Mouse (Mus musculus) C2C12 (cell line): ENCODE results near the gene Angpt4. TPM values are rescaled to one million over a fixed set of nuclear protein-coding genes. Genes with fewer than 3 reads are reported as not detected.

ENCODE experiments used
- H3K27me3 ChIP-seq: one replicate; pipeline ENCODE4 v1.6.1; 2011; ENCODE audit not compliant: control insufficient read depth, insufficient read depth, insufficient read length
- H3K36me3 ChIP-seq: one replicate; pipeline ENCODE4 v1.6.1; 2011; ENCODE audit not compliant: control insufficient read depth, insufficient read depth
- H3K4me3 ChIP-seq: one replicate; pipeline ENCODE4 v1.5.1; 2011; ENCODE audit warnings: mild to moderate bottlenecking, control low read depth; ENCODE audit not compliant: poor library complexity, insufficient read depth, severe bottlenecking
- H3K79me2 ChIP-seq: one replicate; pipeline ENCODE4 v1.6.1; 2011; ENCODE audit not compliant: control insufficient read depth, insufficient read depth
- H3K79me3 ChIP-seq: one replicate; pipeline ENCODE4 v1.6.1; 2011; ENCODE audit warnings: low read depth, control low read depth
- H3ac ChIP-seq: one replicate; pipeline ENCODE3; 2011; ENCODE audit warnings: low read depth; ENCODE audit not compliant: control insufficient read depth, insufficient read length
- CEBPB ChIP-seq: IDR thresholded peaks from one replicate; pipeline ENCODE4 v1.6.1; 2011; ENCODE audit warnings: low read depth, mild to moderate bottlenecking, control low read depth, moderate library complexity
- CTCF ChIP-seq: IDR thresholded peaks from one replicate; pipeline ENCODE4 v1.5.1; 2011; ENCODE audit not compliant: control insufficient read depth, insufficient read depth, insufficient read length
- FOSL1 ChIP-seq: IDR thresholded peaks from one replicate; pipeline ENCODE4 v1.8.0; 2011; ENCODE audit warnings: mild to moderate bottlenecking, low read length; ENCODE audit not compliant: poor library complexity, insufficient read depth, severe bottlenecking
- MAX ChIP-seq: IDR thresholded peaks from one replicate; pipeline ENCODE4 v1.6.1; 2011; ENCODE audit warnings: mild to moderate bottlenecking, control low read depth
- MYOD1 ChIP-seq: IDR thresholded peaks from one replicate; pipeline ENCODE4 v1.6.1; 2011; ENCODE audit warnings: low read depth; ENCODE audit not compliant: control insufficient read depth, insufficient read length
- MYOG ChIP-seq: IDR thresholded peaks from one replicate; pipeline ENCODE4 v1.6.1; 2011; ENCODE audit not compliant: control insufficient read depth, insufficient read length; ENCODE audit errors: extremely low read depth
- USF1 ChIP-seq: IDR thresholded peaks from one replicate; pipeline ENCODE4 v1.6.1; 2011; ENCODE audit warnings: low read depth, mild to moderate bottlenecking, control low read depth, moderate library complexity
- polyA plus RNA-seq: library from polyadenylated mRNA; unstranded; fragments of >200 nt; fragmentation: generic; extraction: Trizol; gene quantifications from one replicate; pipeline ENCODE4 v1.2.1, GENCODE M21; 2012; ENCODE audit warnings: missing spikeins

Gene Angpt4
- polyA plus RNA-seq, 1 experiment: 0.06 TPM

DNA sequence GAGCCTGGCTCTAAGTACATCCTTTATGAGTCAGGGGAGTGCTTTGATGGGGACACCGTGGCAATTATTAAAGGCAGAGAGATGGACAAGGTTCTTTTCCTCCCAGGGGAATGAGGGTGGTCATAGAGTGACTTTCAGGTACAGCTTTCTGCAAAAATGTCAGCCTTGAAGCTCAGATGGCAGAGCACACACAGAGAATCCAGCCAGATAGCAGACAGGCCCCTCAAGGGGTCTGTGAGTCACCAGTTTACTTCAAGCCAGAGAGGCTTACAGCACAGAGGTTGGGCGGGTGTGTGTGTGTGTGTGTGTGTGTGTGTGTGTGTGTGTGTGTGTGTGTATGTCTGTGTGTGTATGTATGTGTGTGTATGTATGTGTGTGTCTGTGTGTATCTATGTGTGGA lies 4.0 kb upstream of the Angpt4 start:
- TF ChIP-seq CTCF (no peak), MAX (no peak), CEBPB (no peak), MYOD1 (no peak), MYOG (no peak), FOSL1 (no peak), USF1 (no peak)
- H3K36me3 ChIP-seq: no peaks in the 10 kb centered on the region
- peaks cover 10% of the 10 kb centered on the region for H3K27me3 ChIP-seq
- H3ac ChIP-seq: no peak overlapping the region
- no peaks in the 10 kb centered on the region for H3K79me2 ChIP-seq
- no peak overlapping the region for H3K4me3 ChIP-seq
- no peaks in the 10 kb centered on the region for H3K79me3 ChIP-seq

GRCm38 (mm10) chr2:151909386-151909785 lies 1.6 kb upstream of the Angpt4 start:
- Histone ChIP-seq H3K4me3 (no peak overlapping the region), H3K27me3 (peaks cover 10% of the 10 kb centered on the region), H3K36me3 (no peaks in the 10 kb centered on the region), H3K79me3 (no peaks in the 10 kb centered on the region), H3K79me2 (no peaks in the 10 kb centered on the region), H3ac (no peak overlapping the region)
- TF ChIP-seq MYOG: no peak
- TF ChIP-seq CTCF: no peak

GRCm38 (mm10) chr2:151910498-151910897 lies 512 bp upstream of the Angpt4 start:
- Histone ChIP-seq H3K4me3 (no peak overlapping the region), H3ac (no peak overlapping the region), H3K27me3 (peaks cover 12% of the 10 kb centered on the region), H3K36me3 (no peaks in the 10 kb centered on the region), H3K79me3 (no peaks in the 10 kb centered on the region), H3K79me2 (no peaks in the 10 kb centered on the region)
- TF ChIP-seq MAX: no peak
- no peak for TF ChIP-seq CTCF
- TF ChIP-seq CEBPB: no peak
- no peak for TF ChIP-seq USF1
- no peak for TF ChIP-seq MYOG
- no peak for TF ChIP-seq MYOD1
- TF ChIP-seq FOSL1: no peak

DNA sequence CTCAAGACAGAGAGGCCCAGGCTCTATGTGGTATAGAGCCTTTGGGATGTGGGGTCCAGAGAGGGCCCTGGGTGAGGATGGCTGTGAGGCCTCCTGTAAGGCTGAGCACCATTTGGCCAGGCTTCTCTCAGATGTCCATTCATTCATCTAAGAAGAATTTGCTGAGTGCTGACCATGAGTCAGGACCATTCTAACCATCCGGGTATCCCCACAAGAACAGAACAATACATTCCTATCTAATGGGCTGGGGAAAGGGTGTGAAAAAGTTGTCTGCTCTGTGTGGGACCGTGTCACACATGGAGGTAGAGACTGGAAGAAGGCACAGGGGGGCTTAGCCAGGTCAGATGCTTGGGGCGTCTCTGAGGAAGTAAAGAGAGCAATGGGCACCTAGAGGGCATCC lies 741 bp downstream of the Angpt4 start:
- peaks cover 13% of the 10 kb centered on the region for H3K27me3 ChIP-seq
- TF ChIP-seq CEBPB (no peak), MAX (no peak), MYOG (no peak), FOSL1 (no peak), USF1 (no peak), CTCF (no peak), MYOD1 (no peak)

GRCm38 (mm10) chr2:151914120-151914519 lies 3.1 kb downstream of the Angpt4 start:
- Histone ChIP-seq H3K79me3 (no peaks in the 10 kb centered on the region), H3K79me2 (no peaks in the 10 kb centered on the region), H3K27me3 (peaks cover 13% of the 10 kb centered on the region), H3K4me3 (no peak overlapping the region), H3K36me3 (no peaks in the 10 kb centered on the region), H3ac (no peak overlapping the region)
- TF ChIP-seq FOSL1: no peak
- TF ChIP-seq MYOD1: no peak
- no peak for TF ChIP-seq CEBPB
- no peak for TF ChIP-seq MAX
- TF ChIP-seq MYOG: no peak
- TF ChIP-seq CTCF: no peak
- no peak for TF ChIP-seq USF1

More for the DNA sequence above, 741 bp downstream of the Angpt4 start:
- H3K36me3 ChIP-seq: no peaks in the 10 kb centered on the region
- H3K79me3 ChIP-seq: no peaks in the 10 kb centered on the region
- no peaks in the 10 kb centered on the region for H3K79me2 ChIP-seq
- no peak overlapping the region for H3K4me3 ChIP-seq
- H3ac ChIP-seq: no peak overlapping the region

DNA sequence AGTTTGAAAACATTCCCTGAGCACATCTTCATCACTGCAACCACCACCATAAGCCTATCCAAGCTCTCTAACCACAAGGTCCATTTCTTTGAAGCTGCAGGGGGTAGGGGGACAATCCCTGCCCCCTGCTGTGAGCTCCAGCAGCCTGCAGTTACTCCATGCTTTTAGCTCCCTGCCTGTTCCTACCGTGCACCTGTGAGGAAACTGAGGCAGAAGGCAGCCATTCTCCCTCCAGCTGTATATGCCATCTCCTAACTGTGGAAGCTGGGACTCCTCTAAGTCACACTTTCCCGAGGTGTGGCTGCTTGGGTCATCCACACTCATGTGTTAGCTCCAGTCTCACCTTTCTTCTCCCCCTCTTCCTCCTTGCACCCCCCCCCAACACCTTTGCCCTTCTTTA lies 4.1 kb downstream of the Angpt4 start:
- H3K79me2 ChIP-seq: no peaks in the 10 kb centered on the region
- H3K4me3 ChIP-seq: no peak overlapping the region
- peaks cover 13% of the 10 kb centered on the region for H3K27me3 ChIP-seq
- no peak overlapping the region for H3ac ChIP-seq
- TF ChIP-seq MYOD1 (no peak), CTCF (no peak), FOSL1 (no peak), MAX (no peak), CEBPB (no peak), MYOG (no peak), USF1 (no peak)
- H3K79me3 ChIP-seq: no peaks in the 10 kb centered on the region
- no peaks in the 10 kb centered on the region for H3K36me3 ChIP-seq
